Comparison of ENCODE assay signal across 9 mouse cellular contexts in the genomic region with DNA sequence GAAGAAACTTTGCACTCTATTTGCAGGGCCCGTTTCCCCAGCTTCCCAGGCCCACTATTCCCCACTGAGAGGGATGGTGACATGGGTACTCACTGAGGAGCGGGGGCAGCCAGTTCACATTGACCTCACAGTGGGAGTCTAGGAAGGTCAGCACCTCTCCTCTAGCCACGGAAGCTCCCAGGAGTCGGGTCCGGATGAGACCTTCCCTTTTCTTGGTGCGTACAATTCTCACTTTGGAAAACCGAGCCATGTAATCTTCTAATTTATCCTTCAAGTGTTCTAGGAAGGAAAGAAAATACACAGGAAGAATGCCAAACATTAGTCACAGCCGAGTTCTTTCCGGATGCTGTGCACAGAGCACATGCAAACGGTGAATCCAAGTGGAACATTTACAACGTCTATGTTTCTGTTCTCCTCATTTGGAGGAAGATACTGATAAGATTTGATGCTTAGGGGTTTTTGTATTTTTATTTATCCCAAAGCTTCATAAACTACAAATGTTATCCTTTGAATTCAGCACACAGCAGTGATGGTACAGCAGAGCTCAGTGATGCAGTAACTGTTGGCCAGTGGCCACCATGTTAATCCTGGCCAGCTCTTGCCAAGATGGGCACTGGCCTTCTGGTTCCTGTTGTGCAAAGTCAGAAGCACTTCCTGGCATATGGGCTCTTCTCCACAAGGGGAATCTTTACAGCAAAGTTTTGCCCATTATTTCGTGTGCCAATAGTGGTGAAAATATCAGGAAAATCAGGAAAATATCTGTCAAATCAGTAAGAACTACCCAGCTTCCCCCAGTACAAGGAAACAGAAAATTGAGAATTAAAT.
DNase-seq lines count a peak whose midpoint lies in the region; ATAC-seq lines count a peak whose summit lies in the region.
"Had no signal": no experiment of that assay in that cellular context is flagged by ENCODE, and none has a peak within 500 bp of the region (broad histone marks: within the 10 kb centered on the region; RNA-seq: fewer than 3 reads in every experiment).

No protein-coding gene starts in this region.

- H3K27me3 ChIP-seq in forebrain, embryonic 12.5 days: no peaks in the 10 kb centered on the region
- H3K27me3 ChIP-seq in forebrain, embryonic 11.5 days (ENCODE audit: control insufficient read depth, insufficient read depth, low read length): no peaks in the 10 kb centered on the region
- no peaks in the 10 kb centered on the region for H3K27me3 ChIP-seq in hindbrain, embryonic 16.5 days (replicated peaks; ENCODE audit: control insufficient read depth, insufficient read depth, low read length)
- no peaks in the 10 kb centered on the region for H3K27me3 ChIP-seq in heart, embryonic 10.5 days (ENCODE audit: insufficient read depth, poor library complexity, severe bottlenecking)
- H3K27me3 ChIP-seq: embryonic facial prominence, embryonic 12.5 days had no signal

- peaks cover 7% of the 10 kb centered on the region; the same call in 1 of the 2 replicates for H3K4me1 ChIP-seq in forebrain, embryonic 12.5 days
- H3K4me1 ChIP-seq in forebrain, embryonic 11.5 days (replicated peaks; ENCODE audit: control insufficient read depth, insufficient read depth, low read length): no peaks in the 10 kb centered on the region
- H3K4me1 ChIP-seq in hindbrain, embryonic 16.5 days (ENCODE audit: control insufficient read depth, insufficient read depth, low read depth, low read length): peaks cover 3% of the 10 kb centered on the region; the same call in 1 of the 2 replicates
- peaks cover 6% of the 10 kb centered on the region for H3K4me1 ChIP-seq in heart, embryonic 10.5 days

- no peak overlapping the region for H3K9ac ChIP-seq in forebrain, embryonic 12.5 days
- H3K9ac ChIP-seq in forebrain, embryonic 11.5 days (ENCODE audit: low read length): no peak overlapping the region
- H3K9ac ChIP-seq in hindbrain, embryonic 16.5 days (ENCODE audit: low read depth, low read length): no peak overlapping the region
- H3K9ac ChIP-seq: embryonic facial prominence, embryonic 12.5 days had no signal

- intact Hi-C loops in left cerebral cortex, postnatal 10 days (cut with DNase I): no loop called here
- intact Hi-C loops in left cerebral cortex, postnatal 36 days (cut with DNase I): no loop called here

- no peaks in the 10 kb centered on the region for H3K36me3 ChIP-seq in forebrain, embryonic 12.5 days (replicated peaks)
- no peaks in the 10 kb centered on the region for H3K36me3 ChIP-seq in forebrain, embryonic 11.5 days (ENCODE audit: control insufficient read depth, insufficient read depth, low read length)
- no peaks in the 10 kb centered on the region for H3K36me3 ChIP-seq in hindbrain, embryonic 16.5 days (ENCODE audit: control insufficient read depth, insufficient read depth, low read length)
- no peaks in the 10 kb centered on the region for H3K36me3 ChIP-seq in heart, embryonic 10.5 days
- H3K36me3 ChIP-seq: embryonic facial prominence, embryonic 12.5 days had no signal

- no peak for ATAC-seq in forebrain, embryonic 12.5 days (ENCODE audit: low FRiP score)
- no peak for ATAC-seq in forebrain, embryonic 11.5 days (replicated peaks; ENCODE audit: low FRiP score)
- peak; percentile 92 for ATAC-seq in hindbrain, embryonic 16.5 days

- H3K27ac ChIP-seq in forebrain, embryonic 12.5 days: 0 out of 2 replicates have a peak overlapping the region, but pooled peaks have one; percentile 5
- no peak overlapping the region for H3K27ac ChIP-seq in forebrain, embryonic 11.5 days (ENCODE audit: low read depth, low read length)
- peak overlapping the region; percentile 13 for H3K27ac ChIP-seq in hindbrain, embryonic 16.5 days (ENCODE audit: low read depth, low read length)
- H3K27ac ChIP-seq in heart, embryonic 10.5 days: no peak overlapping the region
- H3K27ac ChIP-seq: embryonic facial prominence, embryonic 12.5 days had no signal

- no peaks in the 10 kb centered on the region for H3K9me3 ChIP-seq in forebrain, embryonic 12.5 days
- no peaks in the 10 kb centered on the region for H3K9me3 ChIP-seq in forebrain, embryonic 11.5 days (ENCODE audit: control insufficient read depth, low read length)
- H3K9me3 ChIP-seq in hindbrain, embryonic 16.5 days (ENCODE audit: control insufficient read depth, low read length): no peaks in the 10 kb centered on the region
- H3K9me3 ChIP-seq in heart, embryonic 10.5 days: no peaks in the 10 kb centered on the region
- H3K9me3 ChIP-seq: embryonic facial prominence, embryonic 12.5 days had no signal

- no peak overlapping the region for H3K4me3 ChIP-seq in forebrain, embryonic 12.5 days (replicated peaks)
- no peak overlapping the region for H3K4me3 ChIP-seq in forebrain, embryonic 11.5 days (ENCODE audit: low read depth, low read length)
- H3K4me3 ChIP-seq in hindbrain, embryonic 16.5 days (ENCODE audit: low read length): no peak overlapping the region
- H3K4me3 ChIP-seq in heart, embryonic 10.5 days: no peak overlapping the region
- H3K4me3 ChIP-seq: embryonic facial prominence, embryonic 12.5 days had no signal

- DNase-seq in forebrain, embryonic 11.5 days (ENCODE audit: low spot score): no peak
- peak; percentile 34 to 46 for DNase-seq in left cerebral cortex, postnatal 10 days (ENCODE audit: extremely low spot score in 1 of 2, low spot score in 2 of 2)
- DNase-seq in left cerebral cortex, postnatal 36 days (ENCODE audit: low spot score in 2 of 2): no peak
- peak; percentile 89 to 91 for DNase-seq in cerebellum, adult 18-20 months
- no peak for DNase-seq in urinary bladder, adult 18-20 months (ENCODE audit: low spot score in 2 of 2)
- DNase-seq in heart, embryonic 10.5 days (ENCODE audit: low spot score): no peak

- H3K4me2 ChIP-seq in forebrain, embryonic 12.5 days: no peak overlapping the region
- H3K4me2 ChIP-seq in forebrain, embryonic 11.5 days (ENCODE audit: low read depth, low read length, severe bottlenecking): no peak overlapping the region
- H3K4me2 ChIP-seq in hindbrain, embryonic 16.5 days (ENCODE audit: low read length): peak overlapping the region; percentile 4
- H3K4me2 ChIP-seq: embryonic facial prominence, embryonic 12.5 days had no signal

- WGBS in forebrain, embryonic 12.5 days: 58% methylated on average over 12 of the region's 12 CpGs
- 52% methylated on average over 12 of the region's 12 CpGs for WGBS in forebrain, embryonic 11.5 days
- 29% methylated on average over 12 of the region's 12 CpGs for WGBS in hindbrain, embryonic 16.5 days
- WGBS in heart, embryonic 10.5 days: 54% methylated on average over 12 of the region's 12 CpGs

Comparison
In these comparisons a context has a peak if more than half of its experiments do, and no peak if none do; other contexts are left out.
1. H3K27ac ChIP-seq: peak in forebrain, embryonic 12.5 days (single experiment) and hindbrain, embryonic 16.5 days (single experiment); none in forebrain, embryonic 11.5 days (single experiment) and heart, embryonic 10.5 days (single experiment).
2. DNase-seq: peak in left cerebral cortex, postnatal 10 days (2 of 2) and cerebellum, adult 18-20 months (2 of 2); none in forebrain, embryonic 11.5 days (single experiment), left cerebral cortex, postnatal 36 days (0 of 2), urinary bladder, adult 18-20 months (0 of 2) and heart, embryonic 10.5 days (single experiment).